Mouse (Mus musculus): ENCODE results near the gene Ripk4.
A peak's percentile ranks its signal among the peaks of the same experiment; 100 is the strongest.

Gene Ripk4

GRCm38 (mm10) chr16:97763061-97763989 is at the start of gene Ripk4:
TSS of gene Ripk4 (minus strand) at chr16:97763787.
- no peak for DNase-seq (ENCODE audit: low spot score)

- DNase-seq (ENCODE audit: low spot score): no peak
Measured at GRCm38 (mm10) chr16:97808881-97809280, 45.3 kb upstream of the Ripk4 start.

- no peak for DNase-seq (ENCODE audit: low spot score)
Measured at GRCm38 (mm10) chr16:97805646-97806045, 42.1 kb upstream of the Ripk4 start.

- DNase-seq (ENCODE audit: low spot score): peak; percentile 81
Measured at GRCm38 (mm10) chr16:97804680-97805547, 41.3 kb upstream of the Ripk4 start.

GRCm38 (mm10) chr16:97797950-97798869 is 34.6 kb upstream of the Ripk4 start:
- no peak for DNase-seq (ENCODE audit: low spot score)

- no peak for DNase-seq (ENCODE audit: low spot score)
Measured at GRCm38 (mm10) chr16:97797212-97797611, 33.6 kb upstream of the Ripk4 start.

GRCm38 (mm10) chr16:97794256-97794655 is 30.7 kb upstream of the Ripk4 start:
- DNase-seq (ENCODE audit: low spot score): no peak

- DNase-seq (ENCODE audit: low spot score): no peak
Measured at GRCm38 (mm10) chr16:97783057-97783456, 19.5 kb upstream of the Ripk4 start.

- DNase-seq (ENCODE audit: low spot score): peak; percentile 79
Measured at GRCm38 (mm10) chr16:97778353-97779025, 14.9 kb upstream of the Ripk4 start.

- no peak for DNase-seq (ENCODE audit: low spot score)
Measured at GRCm38 (mm10) chr16:97766501-97766900, 2.9 kb upstream of the Ripk4 start.

GRCm38 (mm10) chr16:97764626-97765025 is 1.0 kb upstream of the Ripk4 start:
- DNase-seq (ENCODE audit: low spot score): no peak

GRCm38 (mm10) chr16:97763990-97764340 is 378 bp upstream of the Ripk4 start:
- DNase-seq (ENCODE audit: low spot score): no peak

GRCm38 (mm10) chr16:97761782-97762181 is 1.8 kb downstream of the Ripk4 start:
- DNase-seq (ENCODE audit: low spot score): no peak

GRCm38 (mm10) chr16:97759681-97760080 is 3.9 kb downstream of the Ripk4 start:
- no peak for DNase-seq (ENCODE audit: low spot score)

GRCm38 (mm10) chr16:97758288-97758687 is 5.3 kb downstream of the Ripk4 start:
- DNase-seq (ENCODE audit: low spot score): no peak

GRCm38 (mm10) chr16:97756460-97756859 is 7.1 kb downstream of the Ripk4 start:
- DNase-seq (ENCODE audit: low spot score): no peak

GRCm38 (mm10) chr16:97752316-97752941 is 11.2 kb downstream of the Ripk4 start:
- no peak for DNase-seq (ENCODE audit: low spot score)

- DNase-seq (ENCODE audit: low spot score): no peak
Measured at GRCm38 (mm10) chr16:97751884-97752283, 11.7 kb downstream of the Ripk4 start.

GRCm38 (mm10) chr16:97748421-97748820 is 15.2 kb downstream of the Ripk4 start:
- no peak for DNase-seq (ENCODE audit: low spot score)

GRCm38 (mm10) chr16:97738030-97738429 is 25.6 kb downstream of the Ripk4 start:
- no peak for DNase-seq (ENCODE audit: low spot score)

- no peak for DNase-seq (ENCODE audit: low spot score)
Measured at GRCm38 (mm10) chr16:97736562-97736961, 27.0 kb downstream of the Ripk4 start.
